Mouse (Mus musculus): ENCODE measurements around the gene Hist1h4b.
"Not testable (repeated sequence)": the region's sequence is repeated elsewhere in the genome, so short reads cannot be mapped to it uniquely, and the experiment has no call there.

Gene Hist1h4b

DNA sequence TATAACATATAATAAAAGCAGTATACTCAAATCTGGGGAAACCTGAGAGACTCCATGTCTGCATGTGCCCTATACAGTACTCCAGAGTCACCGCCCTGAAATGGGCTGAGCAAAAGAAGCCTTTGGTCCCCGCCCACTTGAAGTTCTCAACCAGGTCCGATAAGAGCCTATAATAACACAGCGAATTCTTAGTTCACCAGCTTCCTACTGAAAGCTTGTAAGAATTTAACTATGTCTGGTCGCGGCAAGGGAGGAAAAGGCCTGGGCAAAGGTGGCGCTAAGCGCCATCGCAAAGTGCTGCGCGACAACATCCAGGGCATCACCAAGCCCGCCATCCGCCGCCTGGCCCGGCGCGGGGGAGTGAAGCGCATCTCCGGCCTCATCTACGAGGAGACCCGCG lies at the start of gene Hist1h4b:
Gene Hist1h4b (plus strand): TSS at position 224 of the 400 bp plus-strand sequence.
- DNase-seq (ENCODE audit: extremely low read depth, low read depth, low spot score), result peak; percentile 74

DNA sequence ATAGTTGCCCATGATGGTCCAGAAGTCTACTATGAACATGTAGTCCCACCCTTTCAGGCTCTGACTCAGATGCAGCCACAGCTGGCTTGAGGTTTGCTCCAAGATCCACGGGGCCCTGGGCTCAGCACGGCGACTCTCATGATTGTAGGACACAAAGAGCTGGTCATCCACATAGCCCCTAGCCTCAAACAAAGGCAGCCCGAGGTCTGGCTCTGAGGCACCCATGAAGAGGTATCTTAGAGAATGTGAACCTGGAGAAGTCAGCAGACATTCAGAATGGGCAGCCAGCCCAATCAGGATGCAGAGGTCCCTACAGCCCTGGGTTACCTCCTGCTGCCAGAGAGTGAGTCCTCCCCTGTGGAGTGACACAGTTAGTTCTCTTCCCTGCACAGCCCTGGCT lies 48.8 kb upstream of the Hist1h4b start:
- no peak for DNase-seq (ENCODE audit: extremely low read depth, low read depth, low spot score)

DNA sequence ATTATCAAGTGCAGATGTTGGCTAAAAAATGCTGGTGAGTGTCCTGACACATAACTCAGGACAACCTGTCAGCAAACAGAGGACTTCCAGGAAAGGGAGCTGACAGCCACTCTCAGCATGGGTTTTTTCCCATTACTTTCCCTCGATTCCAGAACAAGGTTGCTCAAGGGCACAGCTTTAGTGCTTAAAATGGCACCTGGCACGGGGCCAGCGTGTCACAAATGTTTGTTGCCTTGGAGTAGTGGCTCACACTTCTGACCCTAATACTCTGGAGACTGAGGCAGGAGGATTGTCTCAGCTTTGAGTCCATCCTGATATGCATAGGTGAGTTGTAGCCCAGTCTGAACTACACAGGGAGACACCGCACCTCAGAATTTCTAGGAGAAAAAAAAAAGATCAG lies 48.2 kb upstream of the Hist1h4b start:
- no peak for DNase-seq (ENCODE audit: extremely low read depth, low read depth, low spot score)

- DNase-seq (ENCODE audit: extremely low read depth, low read depth, low spot score), result no peak
Measured at GRCm38 (mm10) chr13:23709714-23710373, 47.0 kb upstream of the Hist1h4b start.

- DNase-seq (ENCODE audit: extremely low read depth, low read depth, low spot score), result no peak
Measured at GRCm38 (mm10) chr13:23710374-23711089, 46.3 kb upstream of the Hist1h4b start, which contains the start of gene Hfe. Gene Hfe (minus strand): TSS chr13:23710854.

DNA sequence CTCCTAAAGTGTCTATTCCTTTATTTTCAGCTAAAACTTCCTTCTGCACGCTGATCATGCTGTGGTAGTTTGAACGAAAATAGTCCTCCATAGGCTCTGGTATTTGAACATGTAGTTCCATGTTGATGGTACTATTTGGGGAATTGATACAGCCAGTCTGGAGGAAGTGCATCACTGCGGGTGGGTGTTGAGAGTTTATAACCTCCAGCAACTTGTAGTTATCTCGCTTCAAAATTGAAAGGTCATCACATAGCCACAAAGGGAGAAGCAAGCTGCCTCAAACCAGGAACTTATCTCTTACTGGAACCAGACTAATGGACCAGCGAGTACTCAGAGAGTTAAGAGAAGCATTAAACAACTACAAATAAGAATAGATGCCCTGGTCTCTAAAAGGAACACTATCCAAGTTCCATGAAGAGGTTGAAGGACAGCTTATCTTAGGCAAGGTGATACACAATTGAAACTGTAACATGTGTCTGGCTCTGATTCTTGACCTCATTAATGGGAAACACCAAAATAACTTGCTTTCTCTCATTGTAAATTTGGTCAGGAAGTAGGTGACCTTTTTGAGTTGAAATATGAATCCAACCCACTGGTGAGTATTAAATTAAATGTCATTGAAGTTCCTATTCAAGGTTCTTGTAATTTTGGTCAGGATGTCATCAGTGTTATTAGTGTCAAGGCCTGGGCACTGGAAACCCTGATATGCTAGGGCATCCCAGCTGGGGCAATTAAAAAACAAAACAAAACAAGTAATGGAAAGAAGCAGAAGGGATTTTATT lies 40.4 kb upstream of the Hist1h4b start:
- no peak for DNase-seq (ENCODE audit: extremely low read depth, low read depth, low spot score)

GRCm38 (mm10) chr13:23717176-23717575 lies 39.6 kb upstream of the Hist1h4b start:
- DNase-seq (ENCODE audit: extremely low read depth, low read depth, low spot score), result no peak

GRCm38 (mm10) chr13:23717593-23718245 lies 39.1 kb upstream of the Hist1h4b start:
- DNase-seq (ENCODE audit: extremely low read depth, low read depth, low spot score), result not testable (repeated sequence)

- no peak for DNase-seq (ENCODE audit: extremely low read depth, low read depth, low spot score)
Measured at GRCm38 (mm10) chr13:23724239-23724638, 32.6 kb upstream of the Hist1h4b start.

GRCm38 (mm10) chr13:23725213-23725612 lies 31.6 kb upstream of the Hist1h4b start:
- no peak for DNase-seq (ENCODE audit: extremely low read depth, low read depth, low spot score)

DNA sequence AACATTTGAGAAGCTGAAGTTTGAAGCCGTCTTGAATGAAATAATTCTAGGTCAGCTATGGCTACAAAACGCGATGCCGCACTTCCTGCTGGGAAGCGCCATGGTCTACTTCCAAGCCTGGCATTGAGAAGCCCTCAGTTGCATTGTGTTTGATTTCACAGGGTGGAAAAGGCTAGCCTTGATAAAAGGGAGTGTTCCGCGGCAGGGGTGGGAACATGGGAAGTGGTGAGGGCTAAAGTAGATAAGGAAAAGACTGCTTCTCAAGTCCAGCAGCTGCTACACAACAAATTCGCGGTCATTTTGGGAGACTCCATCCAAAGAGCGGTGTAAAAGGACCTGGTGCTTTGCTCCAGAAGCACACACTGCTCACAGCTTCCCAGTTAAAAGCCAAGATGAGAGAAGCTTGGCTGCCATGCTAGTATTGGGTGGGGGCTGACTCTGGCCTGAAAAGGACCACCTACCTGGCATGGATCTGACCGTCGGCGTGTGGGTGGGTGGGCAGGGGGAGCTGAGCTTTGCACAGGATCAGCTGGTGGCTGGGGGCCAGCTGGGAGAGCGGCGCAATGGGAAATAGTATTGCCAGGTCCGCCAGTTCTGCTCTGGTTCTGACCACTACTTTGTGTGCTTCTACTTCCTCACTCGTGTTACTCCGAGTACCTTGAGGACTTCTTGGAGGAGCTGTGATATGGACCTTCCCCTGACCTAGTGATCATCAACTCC lies 28.2 kb upstream of the Hist1h4b start:
- no peak for DNase-seq (ENCODE audit: extremely low read depth, low read depth, low spot score)

GRCm38 (mm10) chr13:23729192-23729525 lies 27.7 kb upstream of the Hist1h4b start:
- no peak for DNase-seq (ENCODE audit: extremely low read depth, low read depth, low spot score)

- DNase-seq (ENCODE audit: extremely low read depth, low read depth, low spot score), result no peak
Measured at GRCm38 (mm10) chr13:23729706-23730105, 27.1 kb upstream of the Hist1h4b start.

DNA sequence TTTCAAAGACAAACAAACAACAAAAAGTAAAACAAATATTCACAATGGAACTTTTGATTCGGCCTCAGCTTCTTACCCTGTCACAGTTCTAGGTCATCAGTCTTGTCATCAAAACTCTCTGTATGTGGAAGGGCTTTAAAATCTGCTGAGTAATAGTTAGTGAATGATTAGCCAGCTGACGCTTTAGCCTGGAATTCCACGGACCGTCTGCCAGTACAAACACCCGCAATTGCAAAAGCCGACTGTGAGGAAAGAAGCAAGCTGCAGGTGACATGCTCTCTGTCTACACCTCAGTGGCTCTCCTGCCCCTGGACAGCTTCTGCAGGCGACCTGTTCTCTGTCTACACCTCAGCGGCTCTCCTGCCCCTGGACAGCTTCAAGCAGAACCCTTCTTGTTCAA lies 26.3 kb upstream of the Hist1h4b start:
- no peak for DNase-seq (ENCODE audit: extremely low read depth, low read depth, low spot score)

DNA sequence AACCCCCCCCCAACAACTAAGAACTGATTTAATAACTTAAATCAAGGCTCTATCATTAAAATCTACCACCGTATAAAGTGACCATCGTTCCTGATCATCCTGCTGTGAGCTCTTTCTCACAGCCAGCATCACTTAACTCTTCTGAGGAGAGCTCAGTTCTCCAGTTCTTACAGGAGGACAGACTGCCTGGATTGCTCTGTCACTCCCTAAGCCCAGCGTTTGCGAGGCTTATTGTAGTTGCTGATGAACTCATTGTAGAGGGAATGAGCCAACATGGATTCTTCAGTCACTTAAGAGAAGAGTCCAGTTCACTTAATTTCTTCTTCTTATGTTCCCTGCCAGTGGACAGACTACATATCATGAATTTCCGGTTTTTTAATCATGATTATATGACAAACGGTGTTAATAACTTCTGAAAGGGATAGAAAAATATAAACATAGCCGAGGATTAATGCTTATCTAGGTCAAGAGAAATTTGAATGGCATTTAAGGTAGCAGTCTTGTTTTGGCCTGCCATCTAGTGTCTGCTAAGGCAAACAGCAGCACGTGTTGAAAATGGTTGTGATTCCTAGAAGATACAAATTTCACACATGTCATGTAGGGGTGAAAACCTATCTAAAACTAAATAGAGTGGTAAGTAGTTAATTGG lies 24.5 kb upstream of the Hist1h4b start:
- DNase-seq (ENCODE audit: extremely low read depth, low read depth, low spot score), result no peak

DNA sequence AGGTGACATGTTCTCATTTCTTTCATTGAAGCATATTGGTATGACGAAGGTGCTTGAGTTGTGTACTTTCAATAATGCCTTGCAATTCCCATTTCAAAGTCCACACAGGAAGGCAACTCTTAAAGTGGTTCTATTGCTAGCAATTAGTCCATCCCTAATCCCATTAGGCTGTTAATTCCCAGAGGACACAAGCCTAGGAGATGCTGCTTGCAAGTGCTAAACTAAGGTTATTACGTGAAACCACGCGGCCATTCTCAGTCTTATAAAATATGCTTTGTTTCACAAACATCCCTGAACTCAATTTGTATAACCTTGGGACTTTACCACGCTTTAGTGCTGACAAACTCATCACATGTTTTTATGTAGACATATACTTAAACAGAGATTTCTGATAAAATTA lies 19.7 kb upstream of the Hist1h4b start:
- DNase-seq (ENCODE audit: extremely low read depth, low read depth, low spot score), result no peak

DNA sequence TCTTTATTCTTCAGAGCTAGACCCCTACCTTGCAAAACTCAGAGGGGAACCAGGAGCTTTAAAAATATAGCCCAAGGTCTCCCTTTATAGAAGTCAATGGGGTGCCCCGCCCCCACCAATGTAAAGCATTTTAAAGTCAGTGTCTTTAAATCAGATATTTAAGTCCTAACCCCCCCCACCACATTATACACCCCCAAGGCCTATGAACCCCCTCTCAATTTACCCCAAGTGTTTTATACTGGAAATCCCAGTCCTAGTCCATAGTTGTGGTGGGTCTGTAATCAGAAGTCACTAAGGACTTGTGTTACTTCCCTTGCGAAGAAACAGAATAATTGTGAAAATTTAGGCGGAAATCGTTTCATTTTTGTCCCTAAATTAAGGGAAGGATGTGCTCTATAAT lies 18.8 kb upstream of the Hist1h4b start:
- DNase-seq (ENCODE audit: extremely low read depth, low read depth, low spot score), result no peak

DNA sequence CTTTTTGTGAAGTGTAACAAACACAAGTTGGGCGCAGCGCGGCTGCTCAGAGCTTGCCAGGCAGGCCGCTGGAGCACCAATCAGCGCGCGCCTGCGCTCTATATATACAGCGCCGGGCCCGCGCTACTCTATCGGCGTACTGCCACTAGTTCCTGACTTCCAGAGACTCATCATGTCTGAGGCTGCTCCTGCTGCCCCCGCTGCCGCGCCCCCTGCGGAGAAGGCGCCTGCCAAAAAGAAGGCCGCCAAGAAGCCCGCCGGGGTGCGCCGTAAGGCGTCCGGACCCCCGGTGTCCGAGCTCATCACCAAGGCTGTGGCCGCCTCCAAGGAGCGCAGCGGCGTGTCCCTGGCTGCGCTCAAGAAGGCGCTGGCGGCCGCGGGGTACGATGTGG lies 18.1 kb upstream of the Hist1h4b start, which contains the start of gene Hist1h1c:
Gene Hist1h1c (plus strand): TSS at position 132 of the 392 bp plus-strand sequence.
- DNase-seq (ENCODE audit: extremely low read depth, low read depth, low spot score), result no peak

DNA sequence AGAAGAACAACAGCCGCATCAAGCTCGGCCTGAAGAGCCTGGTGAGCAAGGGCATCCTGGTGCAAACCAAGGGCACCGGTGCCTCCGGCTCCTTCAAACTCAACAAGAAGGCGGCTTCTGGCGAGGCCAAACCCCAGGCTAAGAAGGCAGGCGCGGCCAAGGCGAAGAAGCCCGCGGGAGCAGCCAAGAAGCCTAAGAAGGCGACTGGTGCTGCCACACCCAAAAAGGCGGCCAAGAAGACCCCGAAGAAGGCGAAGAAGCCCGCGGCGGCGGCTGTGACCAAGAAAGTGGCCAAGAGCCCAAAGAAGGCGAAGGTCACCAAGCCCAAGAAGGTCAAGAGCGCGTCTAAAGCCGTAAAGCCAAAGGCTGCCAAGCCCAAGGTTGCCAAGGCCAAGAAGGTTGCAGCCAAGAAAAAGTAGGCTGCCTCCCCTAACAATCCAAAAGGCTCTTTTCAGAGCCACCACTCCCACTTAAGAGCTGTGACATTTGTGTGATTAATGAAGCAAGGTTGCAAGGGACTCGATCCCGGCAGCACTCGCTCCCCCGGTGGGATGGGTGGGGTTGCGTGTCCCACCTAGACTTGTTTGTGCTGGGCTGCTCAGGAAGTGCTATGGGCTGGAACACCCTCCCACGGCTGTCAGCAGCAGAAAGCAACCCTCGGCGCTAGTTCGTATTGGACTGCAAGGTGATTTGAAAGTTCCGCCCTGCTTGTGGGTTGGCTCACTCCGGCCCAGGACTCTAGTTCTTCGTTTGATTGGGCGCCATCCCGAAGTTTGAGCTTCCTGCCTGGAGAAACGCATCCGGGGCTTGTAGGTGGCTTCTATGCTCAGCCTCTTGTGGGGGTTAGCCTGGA lies 17.5 kb upstream of the Hist1h4b start:
- DNase-seq (ENCODE audit: extremely low read depth, low read depth, low spot score), result no peak

Data from fat pad, adult 2 months (tissue).